Mouse (Mus musculus): Measurements from ENCODE around the gene Brms1. TPM values are rescaled to one million over a fixed set of nuclear protein-coding genes. Genes with fewer than 3 reads are reported as not detected.

The Brms1 gene
- total RNA-seq, 2 experiments from 2014 or later: 14.7 to 15.1 TPM

DNA sequence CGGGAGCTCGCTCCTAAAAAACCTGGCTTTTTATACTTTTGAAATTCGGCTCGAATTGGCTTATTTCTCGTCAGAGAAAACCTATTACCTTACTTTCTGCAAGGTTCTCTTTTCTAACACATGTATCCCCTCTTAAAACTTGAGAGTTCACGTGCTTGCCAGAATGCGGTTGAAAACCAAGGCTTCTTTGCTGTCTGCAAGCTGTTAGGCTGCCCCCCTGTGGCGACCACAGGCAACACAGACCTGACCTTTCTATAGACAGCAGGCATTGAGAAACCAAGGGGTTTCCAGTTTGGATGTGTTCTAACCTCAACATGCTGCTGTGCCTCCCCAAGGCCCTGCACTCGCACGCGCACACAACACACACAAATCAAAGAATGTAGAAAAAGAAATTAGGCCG lies 24.4 kb upstream of the Brms1 start:
- peak; percentile 78 for DNase-seq
- H3K4me3 ChIP-seq: peak overlapping the region; percentile 36; the same call in 1 of the 2 replicates
- H3K27ac ChIP-seq: no peak overlapping the region; the same call in 1 of the 2 replicates
- intact Hi-C loops (cut with DNase I): loop anchor here (5.0 kb wide), 1 partner anchor 56 kb away; no protein-coding TSS in a partner anchor
- peak; percentile 91 for TF ChIP-seq CTCF (IDR thresholded peaks at IDR 0.05)

DNA sequence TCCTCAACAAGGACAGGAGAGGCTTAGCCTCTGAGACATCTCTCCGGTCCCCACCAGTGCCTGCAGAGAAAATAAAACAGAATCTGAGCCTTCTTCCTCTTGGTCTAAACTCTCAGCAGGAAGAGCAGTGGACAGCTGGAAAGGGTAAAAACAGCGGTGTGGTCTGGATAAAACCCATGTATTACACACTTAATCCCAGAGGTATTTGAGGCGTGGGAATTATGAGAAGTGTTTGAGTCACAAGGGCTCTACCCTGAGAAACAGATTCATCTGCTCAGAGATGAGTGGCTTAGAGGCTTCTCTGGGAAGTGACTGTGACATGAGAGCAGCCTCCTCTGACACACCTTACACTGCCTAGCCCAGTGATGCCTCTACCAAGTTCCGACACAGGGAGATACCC lies 23.5 kb upstream of the Brms1 start:
- no peak overlapping the region for H3K4me3 ChIP-seq
- no peak overlapping the region for H3K27ac ChIP-seq
- TF ChIP-seq CTCF (IDR thresholded peaks at IDR 0.05): no peak
- intact Hi-C loops (cut with DNase I): loop anchor here (5.0 kb wide), 1 partner anchor 55 kb away; no protein-coding TSS in a partner anchor
- DNase-seq: peak; percentile 2

DNA sequence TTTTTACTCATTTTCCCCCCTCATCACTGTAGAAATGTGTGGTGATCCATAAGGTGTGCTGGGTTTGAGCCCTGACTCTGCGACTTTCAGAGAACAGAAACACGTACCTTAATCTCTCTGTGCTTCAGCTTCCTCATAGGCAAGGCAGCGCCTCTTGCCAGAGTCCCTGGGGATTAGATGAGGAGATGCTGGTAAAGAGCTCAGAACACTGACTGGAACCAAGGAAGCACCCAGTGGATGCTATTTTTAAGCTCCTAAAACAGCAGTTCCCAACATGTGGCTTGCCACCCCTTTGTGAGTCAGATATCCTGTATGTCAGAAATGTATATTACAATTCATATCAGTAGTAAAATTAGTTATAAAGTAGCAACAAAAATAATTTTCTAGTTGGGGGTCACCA lies 23.0 kb upstream of the Brms1 start:
- no peak for TF ChIP-seq CTCF (IDR thresholded peaks at IDR 0.05)
- DNase-seq: peak; percentile 6
- intact Hi-C loops (cut with DNase I): loop anchor here (5.0 kb wide), 1 partner anchor 54 kb away; no protein-coding TSS in a partner anchor
- H3K27ac ChIP-seq: no peak overlapping the region
- no peak overlapping the region for H3K4me3 ChIP-seq

DNA sequence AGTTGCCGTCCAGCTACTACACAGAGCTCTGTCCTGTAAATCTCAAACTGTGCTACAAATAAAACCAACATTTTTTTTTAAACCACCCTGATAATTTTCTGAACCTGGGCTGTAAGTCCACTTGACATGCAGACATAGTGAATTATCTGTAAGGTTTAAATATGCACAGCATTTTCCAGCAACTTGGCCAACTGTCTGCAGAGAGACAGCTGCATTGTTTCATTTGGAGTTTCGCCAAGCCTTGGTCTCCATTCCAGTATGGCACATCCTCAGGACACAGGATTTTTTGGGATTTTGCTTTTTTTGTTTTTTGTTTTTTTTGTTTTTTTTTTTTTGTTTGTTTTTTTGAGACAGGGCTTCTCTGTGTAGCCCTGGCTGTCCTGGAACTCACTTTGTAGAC lies 19.7 kb upstream of the Brms1 start:
- H3K27ac ChIP-seq: no peak overlapping the region
- TF ChIP-seq CTCF (IDR thresholded peaks at IDR 0.05): no peak
- DNase-seq: no peak
- H3K4me3 ChIP-seq: no peak overlapping the region
- intact Hi-C loops (cut with DNase I): no loop called here

DNA sequence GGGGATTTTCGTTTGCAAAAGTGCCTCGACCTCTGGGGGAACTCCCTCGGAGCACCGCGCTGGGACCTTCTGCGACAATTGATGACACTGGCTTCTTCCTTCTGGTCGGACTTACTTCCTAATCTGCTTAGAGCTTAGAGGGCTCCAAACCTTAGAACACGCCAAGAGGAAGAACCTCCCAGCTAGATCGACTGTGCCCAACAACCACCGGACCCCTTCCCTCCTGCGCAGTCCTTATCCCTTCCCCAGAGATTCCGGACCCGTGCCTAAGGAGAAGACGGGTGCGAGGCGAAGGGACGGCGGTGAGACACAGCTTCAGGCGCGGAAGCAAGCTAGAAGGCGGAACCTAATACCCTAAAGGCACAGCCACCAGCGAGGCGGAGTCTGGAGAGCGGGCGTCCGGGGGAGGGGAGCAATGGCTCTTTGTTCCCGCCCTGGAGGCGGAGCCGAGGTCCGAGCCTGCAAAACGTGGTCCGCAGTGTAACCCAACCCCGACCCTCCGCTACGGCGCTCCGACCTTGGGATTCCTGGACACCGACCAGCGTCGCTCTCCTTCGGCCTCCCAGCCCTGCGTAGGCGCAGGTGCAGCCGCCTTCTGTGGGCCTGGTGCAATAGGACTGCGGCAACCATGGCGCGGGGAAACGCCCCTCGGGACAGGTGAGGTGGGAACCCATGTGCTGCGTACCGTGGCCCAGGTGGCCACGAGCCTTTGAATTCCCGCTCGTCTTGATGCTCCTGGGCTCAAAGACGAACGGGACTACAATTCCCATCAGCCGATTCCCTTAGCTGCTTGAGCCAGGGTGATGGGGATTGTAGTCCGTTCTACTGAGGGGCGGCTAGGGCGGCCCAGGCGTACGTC lies 17.3 kb upstream of the Brms1 start, which contains the start of gene Slc29a2:
Slc29a2 (plus strand) TSS at position 240 of the 859 bp plus-strand sequence.
- intact Hi-C loops (cut with DNase I): no loop called here
- peak within 1 kb of the TSS; percentile 93 for H3K27ac ChIP-seq
- peak; percentile 96 for DNase-seq
- H3K4me3 ChIP-seq: peak within 1 kb of the TSS; percentile 84
- no peak for TF ChIP-seq CTCF (IDR thresholded peaks at IDR 0.05)

DNA sequence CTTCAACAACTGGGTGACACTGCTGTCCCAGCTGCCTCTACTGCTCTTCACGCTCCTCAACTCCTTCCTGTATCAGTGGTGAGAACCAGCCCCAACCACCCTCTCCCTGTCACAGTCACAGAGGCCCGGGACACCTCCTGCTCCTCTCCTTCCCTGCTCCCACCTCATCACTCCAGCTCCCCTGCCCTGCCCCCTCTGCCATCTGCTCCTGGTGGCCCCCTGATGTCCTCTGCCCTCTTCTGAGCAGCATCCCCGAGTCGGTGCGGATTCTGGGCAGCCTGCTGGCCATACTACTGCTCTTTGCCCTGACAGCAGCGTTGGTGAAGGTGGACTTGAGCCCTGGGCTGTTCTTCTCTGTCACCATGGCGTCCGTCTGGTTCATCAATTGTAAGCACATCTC lies 15.0 kb upstream of the Brms1 start:
- intact Hi-C loops (cut with DNase I): no loop called here
- Histone ChIP-seq H3K4me3 (no peak overlapping the region), H3K27ac (no peak overlapping the region)
- peak; percentile 14 for DNase-seq
- TF ChIP-seq CTCF (IDR thresholded peaks at IDR 0.05): no peak

DNA sequence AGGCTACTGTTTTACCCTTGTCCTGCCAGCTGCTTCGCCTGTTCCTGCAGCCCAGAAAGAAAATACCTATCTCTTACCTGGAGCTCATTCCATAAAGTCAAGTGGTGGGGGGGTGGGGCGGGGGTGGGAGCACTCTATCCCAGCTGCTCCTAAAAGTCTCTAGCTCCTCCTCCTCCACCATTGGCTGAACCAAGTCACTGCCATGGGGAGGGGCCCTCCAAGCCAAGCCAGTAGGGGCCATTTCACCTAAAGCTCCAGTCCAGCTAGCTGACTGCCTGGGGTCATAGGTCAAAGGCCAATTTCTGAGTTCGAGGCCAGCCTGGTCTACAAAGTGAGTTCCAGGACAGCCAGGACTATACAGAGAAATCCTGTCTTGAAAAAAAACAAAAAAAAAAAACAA lies 8.5 kb upstream of the Brms1 start:
- intact Hi-C loops (cut with DNase I): no loop called here
- Histone ChIP-seq H3K4me3 (no peak overlapping the region), H3K27ac (no peak overlapping the region)
- no peak for DNase-seq
- no peak for TF ChIP-seq CTCF (IDR thresholded peaks at IDR 0.05)

DNA sequence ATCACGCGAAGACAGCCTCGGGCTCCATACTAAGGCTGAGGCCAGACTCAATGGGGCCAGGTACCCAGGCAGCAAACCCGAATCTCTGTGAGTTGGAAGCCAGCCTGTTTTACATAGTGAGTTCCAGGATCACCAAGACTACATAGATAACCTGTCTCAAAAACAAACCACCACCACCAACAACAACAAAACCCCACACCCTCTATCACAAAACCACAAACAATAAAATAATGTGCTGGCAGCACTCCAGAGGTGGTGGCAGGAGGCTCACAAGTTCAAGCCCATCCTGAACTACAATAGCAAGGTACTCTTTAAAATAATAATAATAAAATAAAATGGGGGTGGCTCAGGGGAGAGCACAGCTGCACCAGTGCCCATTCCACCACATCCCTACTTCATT lies 4.6 kb upstream of the Brms1 start:
- TF ChIP-seq CTCF (IDR thresholded peaks at IDR 0.05): no peak
- DNase-seq: no peak
- intact Hi-C loops (cut with DNase I): no loop called here
- Histone ChIP-seq H3K4me3 (no peak overlapping the region), H3K27ac (no peak overlapping the region)

DNA sequence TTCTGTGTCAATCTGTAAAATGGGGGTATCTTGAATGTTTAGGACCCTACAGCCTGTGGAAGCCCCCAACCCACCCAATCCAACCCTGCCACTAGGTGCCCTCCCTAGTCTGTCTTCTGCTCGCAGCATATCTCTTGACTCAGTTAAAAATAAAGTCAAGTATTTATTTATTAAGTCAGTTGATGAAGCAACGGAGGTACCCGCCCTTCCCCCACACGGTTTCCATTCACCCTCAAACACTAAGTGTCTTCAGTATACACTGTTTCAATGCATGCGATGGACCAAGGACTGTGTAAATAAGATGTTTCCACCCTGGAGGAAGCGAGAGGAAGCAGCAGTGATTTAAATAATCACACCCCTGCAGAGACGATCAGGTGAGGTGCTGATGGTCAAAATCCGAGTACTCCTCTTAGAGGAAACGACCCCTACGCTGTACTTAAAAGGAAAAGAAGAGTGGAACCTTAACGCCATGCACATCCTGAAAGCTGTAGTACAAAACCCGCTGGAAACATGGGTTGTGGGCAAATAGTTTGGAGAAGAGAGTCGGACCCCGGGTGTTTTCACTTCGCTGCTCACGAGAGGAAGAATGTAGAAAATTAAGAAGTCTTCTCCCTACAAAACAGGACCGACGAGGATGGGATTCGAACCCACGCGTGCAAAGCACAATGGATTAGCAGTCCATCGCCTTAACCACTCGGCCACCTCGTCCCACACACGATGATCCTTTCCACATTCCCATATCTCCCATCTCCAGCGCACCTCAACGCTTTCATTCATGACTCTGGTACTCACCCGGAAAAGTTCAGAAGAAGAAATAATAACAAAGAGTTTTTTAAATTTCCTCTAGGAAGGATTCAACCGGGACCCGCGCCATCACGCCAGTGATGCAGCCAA lies 3.2 kb upstream of the Brms1 start:
- Histone ChIP-seq H3K27ac (peak overlapping the region; percentile 94), H3K4me3 (peak overlapping the region; percentile 84)
- TF ChIP-seq CTCF (IDR thresholded peaks at IDR 0.05): no peak
- intact Hi-C loops (cut with DNase I): no loop called here
- peak; percentile 78 for DNase-seq

DNA sequence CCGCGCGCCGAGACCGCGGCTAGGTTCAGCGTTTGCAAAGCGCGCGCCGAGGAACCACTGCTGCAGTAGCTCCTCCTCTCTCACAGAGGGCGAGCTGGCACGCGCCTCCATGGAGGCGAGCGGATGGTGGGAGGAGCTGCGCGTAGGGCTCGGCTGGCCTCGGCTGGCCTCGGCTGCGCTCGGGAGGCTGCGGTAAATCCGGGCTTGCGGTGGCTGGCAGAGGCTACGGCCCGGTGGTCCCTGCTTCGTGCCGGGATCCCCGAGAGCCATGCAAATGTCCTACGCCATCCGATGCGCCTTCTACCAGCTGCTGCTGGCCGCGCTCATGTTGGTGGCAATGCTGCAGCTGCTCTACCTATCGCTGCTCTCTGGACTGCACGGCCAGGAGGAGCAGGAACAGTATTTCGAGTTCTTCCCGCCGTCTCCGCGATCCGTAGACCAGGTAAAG lies 2.4 kb upstream of the Brms1 start, which contains the start of the genes B4gat1 and AC124502.3:
B4gat1 (plus strand) TSS at position 118 of the 448 bp plus-strand sequence.
AC124502.3 (plus strand) TSS at position 183 of the 448 bp plus-strand sequence.
- Histone ChIP-seq H3K4me3 (peak within 1 kb of the TSS; percentile 84), H3K27ac (peak within 1 kb of the TSS; percentile 94)
- DNase-seq: peak; percentile 95
- intact Hi-C loops (cut with DNase I): no loop called here
- TF ChIP-seq CTCF (IDR thresholded peaks at IDR 0.05): peak; percentile 42

DNA sequence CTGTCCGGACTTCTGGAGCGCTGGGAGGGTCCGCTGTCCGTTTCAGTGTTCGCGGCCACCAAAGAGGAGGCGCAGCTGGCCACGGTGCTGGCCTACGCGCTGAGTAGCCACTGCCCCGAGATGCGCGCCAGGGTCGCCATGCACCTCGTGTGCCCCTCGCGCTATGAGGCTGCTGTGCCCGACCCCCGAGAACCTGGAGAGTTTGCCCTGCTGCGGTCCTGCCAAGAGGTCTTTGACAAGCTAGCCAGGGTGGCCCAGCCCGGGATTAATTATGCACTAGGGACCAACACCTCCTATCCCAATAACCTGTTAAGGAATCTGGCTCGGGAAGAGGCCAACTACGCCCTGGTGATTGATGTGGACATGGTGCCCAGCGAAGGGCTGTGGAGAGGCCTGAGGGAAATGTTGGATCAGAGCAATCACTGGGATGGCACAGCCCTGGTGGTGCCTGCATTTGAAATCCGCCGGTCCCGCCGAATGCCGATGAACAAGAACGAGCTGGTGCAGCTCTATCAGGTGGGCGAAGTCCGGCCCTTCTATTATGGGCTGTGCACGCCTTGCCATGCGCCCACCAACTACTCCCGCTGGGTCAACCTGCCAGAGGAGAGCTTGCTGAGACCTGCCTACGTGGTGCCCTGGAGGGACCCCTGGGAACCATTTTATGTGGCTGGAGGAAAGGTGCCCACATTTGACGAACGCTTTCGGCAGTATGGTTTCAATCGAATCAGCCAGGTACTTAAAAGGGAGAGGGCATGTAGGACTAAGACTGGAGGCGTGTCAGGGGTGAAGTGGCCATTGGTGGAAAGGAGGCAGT lies 1.6 kb upstream of the Brms1 start:
- intact Hi-C loops (cut with DNase I): loop anchor here (5.0 kb wide), 1 partner anchor 48 kb away; the partner anchor contains the start of genes Tmem151a and Yif1a
- TF ChIP-seq CTCF (IDR thresholded peaks at IDR 0.05): no peak
- DNase-seq: peak; percentile 48
- Histone ChIP-seq H3K27ac (peak overlapping the region; percentile 94), H3K4me3 (peak overlapping the region; percentile 84)

Data from gastrocnemius, adult 2 months (tissue).